Mouse (Mus musculus) kidney, adult 2 months (tissue): ENCODE data around the gene B3gntl1.

Source experiments
- CTCF ChIP-seq: fragments of 200-500 bp; conservative IDR thresholded peaks from 2 replicates; pipeline ENCODE4 v1.5.1; 2011; ENCODE audit warnings: low read depth, mild to moderate bottlenecking, control low read depth, low read length, moderate library complexity, mixed read lengths; ENCODE audit not compliant: insufficient read depth, insufficient read length
- POLR2A ChIP-seq: fragments of 200-500 bp; IDR thresholded peaks from one replicate; pipeline ENCODE4 v1.6.1; 2011; ENCODE audit warnings: low read depth, low read length, control low read depth

GRCm38 (mm10) chr11:121581856-121582255 is 91.1 kb downstream of the B3gntl1 start:
- no peak for TF ChIP-seq POLR2A
- no peak for TF ChIP-seq CTCF
